Mouse (Mus musculus): ENCODE data around the gene Rpia.
"Not testable (repeated sequence)": the region's sequence is repeated elsewhere in the genome, so short reads cannot be mapped to it uniquely, and the experiment has no call there.

Gene Rpia

DNA sequence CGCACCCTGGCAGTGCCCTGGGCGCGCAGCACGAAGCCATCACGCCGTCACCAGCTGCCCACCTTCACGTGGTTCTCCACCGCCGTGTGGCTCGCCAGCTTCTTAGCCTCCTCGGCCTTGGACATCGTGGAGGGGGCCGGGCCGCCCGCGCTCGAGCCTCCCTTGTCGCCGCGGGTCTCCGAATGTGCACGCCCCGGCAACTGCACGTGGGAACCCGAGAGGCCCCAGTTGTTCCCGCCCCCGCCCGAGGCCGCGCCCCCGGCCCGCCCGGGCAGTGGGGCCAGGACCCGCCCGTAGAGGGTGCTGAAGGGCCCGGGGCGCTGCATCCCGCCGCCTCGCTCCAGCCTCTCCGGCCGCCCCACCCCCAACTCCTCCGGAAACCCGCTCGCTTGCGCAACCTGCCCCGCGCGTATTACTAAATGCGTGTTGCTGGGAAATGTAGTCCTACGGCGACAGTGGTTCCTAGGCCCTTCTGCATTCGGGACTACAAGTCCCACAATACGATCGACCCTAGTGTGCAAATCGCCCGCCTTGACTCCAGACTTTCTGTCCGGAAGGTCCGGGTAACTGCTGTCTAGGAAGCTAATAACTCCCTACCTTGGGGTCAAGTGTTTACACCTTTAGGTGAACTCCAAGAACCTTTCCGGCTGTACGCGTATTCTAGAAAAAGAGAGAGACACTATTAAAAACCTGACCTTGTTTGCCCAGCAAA, at the start of gene Rpia:
Gene Rpia (minus strand): TSS at position 409 of the 712 bp plus-strand sequence.
- peak; percentile 97 to 98 for DNase-seq (ENCODE audit: low spot score in 2 of 2)

DNA sequence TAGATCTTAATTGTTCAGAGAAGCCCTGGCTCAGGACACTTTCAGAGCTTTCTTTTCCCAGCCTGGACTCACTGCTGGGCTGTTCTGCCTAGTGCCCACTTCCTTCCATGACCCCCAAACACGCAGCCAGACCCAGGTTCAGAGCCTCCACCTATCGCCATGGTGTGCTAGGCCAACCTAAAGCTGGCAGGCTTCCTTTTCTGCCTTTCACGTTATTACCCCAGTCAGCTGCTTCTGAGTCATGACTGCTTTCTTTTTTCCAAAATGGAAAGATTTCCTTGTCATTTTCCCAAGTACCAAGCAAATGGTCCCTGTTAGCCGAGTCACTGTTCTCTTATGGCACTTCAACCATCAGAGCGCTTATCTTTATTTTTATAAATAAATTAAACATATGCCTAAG, 48.2 kb upstream of the Rpia start:
- DNase-seq (ENCODE audit: low spot score in 2 of 2), result no peak

DNA sequence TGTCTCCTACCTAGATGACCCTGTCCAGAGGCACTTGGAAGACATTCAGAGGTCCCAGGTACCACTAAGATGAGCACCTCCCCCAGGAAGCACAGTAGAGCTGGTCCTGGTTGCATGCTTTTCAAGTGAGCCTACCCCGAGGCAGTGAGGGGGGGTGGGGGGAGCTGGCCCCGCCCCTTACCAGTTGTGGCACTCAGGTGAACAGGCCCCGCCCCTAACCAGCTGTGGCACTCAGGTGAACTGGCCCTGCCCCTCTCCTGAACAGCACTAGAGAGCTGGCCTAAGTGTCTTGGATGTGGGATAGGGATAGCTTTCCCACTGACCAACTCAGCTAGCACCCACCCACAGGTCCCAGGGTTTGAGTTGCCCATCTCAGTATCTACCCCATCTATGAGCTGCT, 46.5 kb upstream of the Rpia start:
- DNase-seq (ENCODE audit: low spot score in 2 of 2), result no peak

DNA sequence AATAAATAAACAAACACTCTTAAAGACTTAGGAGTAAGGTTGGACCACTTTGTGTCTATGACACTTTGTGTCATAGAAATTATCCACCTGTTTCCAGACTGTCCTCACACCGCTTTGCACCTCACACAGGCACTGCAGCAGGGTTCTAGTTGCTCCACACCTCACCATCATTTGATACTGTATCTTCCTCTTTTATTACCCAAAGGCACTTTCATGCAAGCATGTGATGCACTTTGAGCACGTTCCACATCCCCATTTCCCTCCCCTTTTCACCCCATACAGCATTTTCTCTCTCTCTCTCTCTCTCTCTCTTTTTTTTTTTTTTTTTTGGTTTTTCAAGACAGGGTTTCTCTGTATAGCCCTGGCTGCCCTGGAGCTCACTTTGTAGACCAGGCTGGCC, 45.3 kb upstream of the Rpia start:
- DNase-seq (ENCODE audit: low spot score in 2 of 2), result no peak

DNA sequence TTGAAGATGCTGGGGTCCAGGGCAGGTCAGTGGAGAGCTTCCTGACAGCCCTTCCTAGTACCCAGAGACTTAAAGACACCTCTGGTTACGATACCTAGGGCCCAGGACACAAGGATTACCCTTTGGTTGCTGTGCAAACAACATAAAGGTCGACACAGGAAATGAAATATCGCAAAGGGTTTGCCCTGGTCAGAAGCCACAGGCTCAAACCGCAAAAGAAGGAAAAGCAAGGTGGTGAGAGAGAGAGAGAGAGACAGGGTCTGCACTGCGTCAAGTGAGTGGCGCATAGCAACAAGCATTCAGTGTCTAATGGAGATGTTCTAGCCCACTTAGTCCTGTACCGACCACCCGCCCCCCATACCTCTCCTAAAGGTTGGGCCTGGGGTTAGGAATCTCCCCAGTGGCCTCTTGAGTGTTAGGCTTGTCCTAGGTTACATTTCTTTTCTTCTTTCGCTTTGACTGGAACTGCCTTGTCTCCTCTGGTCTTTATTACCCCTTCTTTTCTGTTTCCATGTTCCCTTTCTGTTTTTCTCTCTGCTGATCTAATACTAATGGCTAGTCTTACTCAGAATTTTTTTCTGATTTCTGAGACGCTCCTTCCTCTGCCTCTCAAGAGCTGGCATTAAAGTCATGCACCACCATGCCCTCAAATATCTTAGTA, 39.3 kb upstream of the Rpia start:
- DNase-seq (ENCODE audit: low spot score in 2 of 2), result no peak

DNA sequence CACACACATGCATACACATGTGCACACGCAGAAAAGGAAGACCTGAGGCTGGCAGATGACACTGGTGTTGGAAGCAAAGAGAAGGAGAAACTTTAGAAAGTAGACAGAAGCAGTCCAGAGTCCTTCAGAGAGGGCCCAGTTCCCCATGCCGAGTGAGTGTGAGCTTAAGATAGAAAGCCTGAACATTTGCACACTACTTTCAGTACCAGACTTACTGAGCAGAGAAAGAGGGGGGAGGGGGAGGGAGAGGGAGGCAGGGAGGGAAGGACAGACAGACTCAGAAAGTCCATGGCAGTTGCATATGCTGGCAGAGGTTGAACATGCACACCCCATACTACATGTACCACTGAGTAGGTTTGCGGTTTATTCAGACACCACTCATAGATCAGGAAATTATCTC, 38.5 kb upstream of the Rpia start:
- no peak for DNase-seq (ENCODE audit: low spot score in 2 of 2)

DNA sequence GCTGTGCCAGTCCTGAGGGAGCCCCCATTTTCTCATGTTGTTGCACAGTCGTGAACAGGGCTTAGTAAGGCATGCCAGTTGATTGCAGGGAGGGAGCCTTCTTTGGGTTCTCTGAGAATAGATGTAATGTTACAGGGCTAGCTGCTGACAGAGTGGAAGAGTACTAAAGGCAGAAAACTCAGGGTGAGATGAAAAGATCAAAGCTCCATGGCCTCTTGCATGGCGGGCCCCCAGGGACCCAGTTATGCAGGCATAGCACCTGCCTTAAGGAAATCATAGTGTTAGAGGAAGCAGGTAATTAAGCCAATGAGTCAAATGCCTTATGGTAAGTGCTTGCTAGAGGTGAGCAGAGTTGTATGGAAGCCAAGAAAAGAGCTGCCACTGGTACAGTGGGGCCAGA, 37.4 kb upstream of the Rpia start:
- DNase-seq (ENCODE audit: low spot score in 2 of 2), result no peak

DNA sequence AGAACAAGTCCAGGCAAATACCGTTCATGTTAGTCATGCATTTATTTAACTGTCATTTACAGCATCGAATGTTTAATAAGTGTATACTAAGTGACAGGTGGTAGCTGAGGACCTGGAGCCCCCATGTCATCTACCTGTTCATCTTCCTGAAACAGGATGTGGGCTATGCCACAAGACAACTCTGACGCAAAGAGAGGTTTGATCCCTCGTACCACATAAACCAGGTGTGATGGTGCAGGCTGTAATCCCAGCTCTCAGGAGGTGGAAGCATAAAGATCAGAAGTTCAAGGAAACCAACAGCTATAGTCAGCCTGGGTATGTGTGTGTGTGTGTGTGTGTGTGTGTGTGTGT, 32.9 kb upstream of the Rpia start:
- DNase-seq (ENCODE audit: low spot score in 2 of 2), result no peak

DNA sequence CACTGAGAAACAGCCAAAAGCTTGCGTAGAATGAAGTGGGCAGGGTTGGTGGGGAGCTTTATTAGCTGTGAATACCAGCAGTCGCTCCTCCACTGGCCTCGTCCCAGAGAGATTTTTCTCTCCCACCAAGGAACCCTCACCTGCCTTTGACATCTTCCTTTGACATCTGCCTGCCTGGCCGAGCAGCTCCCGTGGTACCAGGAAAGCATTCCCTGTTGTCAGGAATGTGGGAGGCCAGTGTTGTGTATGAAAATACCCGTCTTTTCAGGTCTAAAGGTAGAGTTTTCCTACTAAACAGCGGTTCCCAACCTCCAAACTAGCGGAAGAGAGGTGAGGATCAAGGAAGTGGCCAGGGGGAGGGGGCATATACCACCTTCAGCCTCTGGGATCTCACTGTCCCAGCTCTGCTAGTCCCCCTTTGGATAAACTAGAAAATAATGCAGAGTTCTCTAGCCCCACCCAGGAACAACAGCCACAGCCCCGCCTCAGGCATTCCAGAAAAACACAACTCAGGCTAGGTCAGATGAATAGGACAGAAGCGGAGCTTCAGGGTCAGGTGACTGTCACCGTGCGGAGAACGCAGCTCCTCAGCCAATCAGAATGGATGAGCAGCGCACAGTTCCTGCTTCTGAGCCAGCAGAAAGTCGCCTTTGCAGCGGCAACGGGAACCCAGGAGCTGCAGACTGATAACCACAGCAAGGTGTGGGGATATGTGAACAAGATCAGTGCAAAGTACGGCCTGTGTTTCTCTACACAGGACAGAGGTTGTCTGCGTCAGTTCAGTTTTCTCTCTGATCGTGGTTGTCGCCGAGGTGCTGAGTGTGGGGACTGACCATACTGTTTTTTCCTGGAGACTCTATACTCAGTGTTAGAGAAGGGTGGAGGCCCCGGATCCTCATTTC, 32.3 kb upstream of the Rpia start:
- DNase-seq (ENCODE audit: low spot score in 2 of 2), result peak; percentile 76 to 80

DNA sequence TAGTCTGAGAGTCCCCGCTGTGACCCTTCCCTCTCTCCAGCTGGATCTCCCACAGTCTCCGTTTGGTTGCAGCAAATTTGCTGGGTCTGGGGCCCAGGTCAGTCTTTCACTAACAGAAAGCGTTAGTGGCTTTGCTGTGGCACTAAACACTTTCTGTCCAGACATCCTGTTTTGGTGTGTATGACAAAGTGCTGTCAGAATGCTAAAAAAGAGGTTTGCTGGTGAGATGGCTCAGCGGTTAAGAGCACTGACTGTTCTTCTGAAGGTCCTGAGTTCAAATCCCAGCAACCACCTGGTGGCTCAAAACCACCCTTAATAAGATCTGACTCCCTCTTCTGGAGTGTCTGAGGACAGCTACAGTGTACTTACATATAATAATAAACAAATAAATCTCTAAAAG, 31.2 kb upstream of the Rpia start:
- DNase-seq (ENCODE audit: low spot score in 2 of 2), result not testable (repeated sequence)

DNA sequence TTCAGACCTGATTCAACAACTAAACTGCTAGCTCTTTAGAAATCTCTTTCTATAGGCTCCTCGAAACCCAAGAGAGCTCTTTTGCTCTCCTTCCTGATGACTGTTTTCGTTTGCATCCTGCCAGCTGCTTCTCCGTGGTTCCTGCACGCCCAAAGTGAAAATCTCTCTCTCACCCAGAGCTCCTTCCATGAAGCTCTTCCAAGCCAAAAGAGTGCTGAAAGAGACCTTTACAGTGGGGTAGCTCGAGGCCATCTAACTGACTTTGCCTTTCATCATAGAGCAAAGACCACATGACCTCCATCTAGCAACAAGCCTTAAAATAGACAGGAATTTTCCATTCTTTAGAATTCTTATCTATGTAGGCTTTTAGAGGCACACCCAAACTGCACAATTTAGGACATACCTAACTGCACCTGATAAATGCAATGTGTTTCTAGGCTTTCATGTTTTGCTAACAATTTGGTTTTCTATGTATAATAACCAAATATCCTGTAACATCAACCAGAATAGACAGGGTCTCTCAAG, 30.4 kb upstream of the Rpia start:
- DNase-seq (ENCODE audit: low spot score in 2 of 2), result no peak

DNA sequence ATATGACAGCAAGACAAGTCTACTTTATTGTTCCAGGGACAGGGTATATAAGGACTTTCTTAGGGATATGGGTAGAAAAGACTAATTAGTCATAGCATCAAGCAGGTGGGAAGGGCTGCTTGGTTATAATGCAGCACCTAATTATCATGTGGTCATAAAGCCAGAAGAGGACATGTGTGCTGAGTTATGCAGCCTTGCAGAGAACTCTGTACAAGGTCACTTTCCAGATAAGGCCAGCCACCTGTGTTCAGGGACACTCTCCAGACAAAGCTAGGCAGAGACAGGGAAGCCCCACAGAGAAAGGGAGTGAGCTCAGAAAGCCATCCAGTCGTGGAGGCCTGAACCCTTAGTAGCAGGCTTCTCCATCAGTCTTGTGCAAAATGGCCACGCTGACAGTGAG, 29.5 kb upstream of the Rpia start:
- no peak for DNase-seq (ENCODE audit: low spot score in 2 of 2)

DNA sequence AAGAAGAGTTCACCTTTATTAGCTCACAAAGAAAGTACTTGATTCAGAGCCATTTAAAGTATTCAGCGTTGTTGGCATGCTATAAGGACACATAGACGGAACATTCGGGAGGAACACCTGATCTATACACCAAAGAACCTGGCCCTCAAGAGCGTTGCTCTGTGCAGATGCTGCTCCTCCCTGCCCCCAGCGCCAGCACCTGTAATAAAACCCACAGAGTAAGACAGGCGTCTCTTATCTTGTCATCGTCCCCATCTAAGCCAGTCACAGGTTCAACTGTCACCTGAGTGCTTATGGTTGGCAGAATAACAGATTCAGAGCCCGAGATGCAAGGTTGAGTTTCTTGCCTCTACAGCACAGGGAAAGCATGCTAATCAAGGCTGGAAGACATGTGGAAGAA, 23.4 kb upstream of the Rpia start:
- DNase-seq (ENCODE audit: low spot score in 2 of 2), result no peak

DNA sequence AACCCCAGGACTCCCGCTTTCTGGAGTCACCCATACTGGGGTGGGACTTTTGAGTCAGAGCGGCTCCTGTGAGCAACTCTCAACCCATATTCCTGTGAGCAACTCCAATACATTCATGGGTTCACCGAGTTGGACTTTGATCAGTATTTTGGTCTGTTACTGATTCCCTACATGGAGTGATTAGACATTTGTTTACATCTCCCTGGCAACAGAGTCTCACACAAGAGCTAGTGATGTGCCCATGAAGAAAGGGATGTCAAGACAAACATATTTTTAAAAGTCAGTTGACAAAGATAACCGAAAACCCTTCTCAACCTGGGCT, 22.6 kb upstream of the Rpia start:
- DNase-seq (ENCODE audit: low spot score in 2 of 2), result no peak

DNA sequence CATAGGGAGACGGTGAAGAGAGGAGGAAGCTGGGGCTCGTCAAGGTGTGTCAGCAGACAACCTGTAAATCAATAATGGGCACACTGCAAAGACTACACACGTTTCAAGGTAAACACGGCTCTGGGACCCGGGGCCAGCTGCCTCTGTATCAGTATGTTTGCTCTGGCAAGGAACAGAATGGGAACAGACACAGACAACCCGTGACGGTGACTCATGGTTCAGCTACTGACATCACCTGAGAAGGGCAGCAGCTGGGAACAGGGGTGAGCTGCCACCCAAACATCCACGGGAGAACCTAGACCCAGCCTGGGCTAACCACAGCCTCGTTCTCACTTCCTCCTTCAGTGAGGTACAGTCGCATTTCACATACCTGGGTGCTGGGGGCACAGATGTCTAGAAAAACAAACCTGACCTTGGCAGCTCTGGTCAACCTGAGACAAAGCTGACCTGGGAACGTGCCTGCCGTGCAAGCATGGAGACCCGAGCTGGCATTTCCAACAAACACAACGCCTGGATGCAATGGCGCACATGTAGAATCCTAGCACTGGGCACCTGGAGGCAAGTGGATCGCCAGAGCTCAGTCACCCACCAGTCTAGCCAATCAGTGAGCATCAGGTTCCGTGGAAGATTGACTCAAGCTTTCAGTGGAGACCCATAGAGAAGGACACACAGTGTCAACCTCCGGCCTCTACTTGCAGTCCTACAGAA, 22.0 kb upstream of the Rpia start:
- DNase-seq (ENCODE audit: low spot score in 2 of 2), result no peak

DNA sequence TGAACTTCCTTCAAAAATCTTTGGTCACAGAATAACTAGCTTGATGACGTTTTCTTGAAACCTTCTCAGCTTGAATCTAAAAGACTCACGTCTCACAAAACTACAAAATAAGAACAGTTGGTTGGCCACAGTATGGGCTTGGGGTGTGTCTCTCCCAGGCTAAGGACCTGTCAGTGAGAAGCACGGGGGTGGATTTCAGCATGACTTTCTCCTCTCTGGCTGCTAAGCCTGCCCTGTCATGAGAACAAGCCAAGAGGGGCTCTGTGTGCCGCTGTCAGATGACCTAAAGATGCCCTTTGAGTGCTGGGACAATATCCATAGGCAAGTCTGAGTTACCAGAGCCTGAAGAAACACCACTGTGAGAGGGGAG, 20.5 kb upstream of the Rpia start:
- DNase-seq (ENCODE audit: low spot score in 2 of 2), result no peak

DNA sequence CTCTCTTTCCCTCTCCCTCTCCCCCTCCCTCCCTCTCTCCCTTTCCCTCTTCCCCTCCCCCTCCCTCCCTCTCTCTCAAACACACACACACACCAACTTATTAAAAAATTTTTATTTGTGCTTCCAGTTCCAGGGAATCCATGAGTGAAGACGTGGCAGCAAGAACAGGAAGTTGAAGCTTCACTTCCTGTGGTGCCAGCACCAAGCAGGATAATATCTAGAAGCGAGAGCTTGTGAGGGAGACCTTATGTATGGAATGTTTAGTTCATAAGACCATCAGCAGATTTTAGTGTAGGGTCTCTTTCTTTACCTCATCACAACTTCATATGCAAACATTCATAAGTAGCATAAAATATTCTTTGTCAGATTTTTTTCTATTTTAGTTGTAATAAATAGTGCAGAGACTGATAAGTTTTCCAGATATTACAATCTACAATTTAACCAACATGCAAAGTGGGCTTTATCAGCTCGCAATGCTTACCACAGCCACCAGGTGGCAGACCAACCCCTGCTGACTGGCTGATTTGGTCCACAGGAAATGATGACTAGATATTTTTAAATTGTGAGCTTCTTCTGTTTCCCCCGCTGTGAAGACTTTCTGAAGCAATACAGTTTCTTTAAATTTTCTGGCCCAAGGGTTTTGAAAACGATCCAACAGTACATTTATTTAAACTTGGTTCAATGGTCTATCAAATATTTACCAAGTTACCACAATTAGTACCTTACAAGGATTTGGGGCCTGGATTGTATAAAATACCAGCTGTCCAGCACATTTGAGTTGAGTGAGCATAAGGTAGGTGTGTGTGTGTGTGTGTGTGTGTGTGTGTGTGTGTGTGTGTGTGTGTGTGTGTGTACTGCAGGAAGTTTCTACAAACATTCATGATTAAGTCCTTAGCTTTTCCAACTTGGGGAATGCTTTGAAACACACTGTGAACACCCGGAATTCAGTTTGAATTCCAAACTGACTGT, 19.8 kb upstream of the Rpia start:
- DNase-seq (ENCODE audit: low spot score in 2 of 2), result peak; percentile 90

DNA sequence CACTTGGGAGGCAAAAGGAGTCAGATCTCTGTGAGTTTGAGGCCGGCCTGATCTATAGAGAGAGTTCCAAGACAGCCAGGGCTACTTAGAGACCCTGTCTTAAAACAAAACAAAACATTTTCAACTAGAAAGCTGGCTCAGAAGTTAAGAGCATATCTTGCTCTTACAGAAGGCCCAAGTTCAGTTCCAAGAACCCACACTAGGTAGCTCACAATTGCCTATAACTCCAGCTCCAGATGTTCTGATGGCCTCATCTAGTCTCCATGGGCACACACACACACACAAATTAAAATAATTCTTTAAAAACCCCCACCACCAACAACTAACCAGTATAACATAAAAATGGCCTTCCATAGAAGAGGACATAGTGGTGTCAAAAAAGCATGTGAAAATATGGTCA, 18.5 kb upstream of the Rpia start:
- DNase-seq (ENCODE audit: low spot score in 2 of 2), result no peak

DNA sequence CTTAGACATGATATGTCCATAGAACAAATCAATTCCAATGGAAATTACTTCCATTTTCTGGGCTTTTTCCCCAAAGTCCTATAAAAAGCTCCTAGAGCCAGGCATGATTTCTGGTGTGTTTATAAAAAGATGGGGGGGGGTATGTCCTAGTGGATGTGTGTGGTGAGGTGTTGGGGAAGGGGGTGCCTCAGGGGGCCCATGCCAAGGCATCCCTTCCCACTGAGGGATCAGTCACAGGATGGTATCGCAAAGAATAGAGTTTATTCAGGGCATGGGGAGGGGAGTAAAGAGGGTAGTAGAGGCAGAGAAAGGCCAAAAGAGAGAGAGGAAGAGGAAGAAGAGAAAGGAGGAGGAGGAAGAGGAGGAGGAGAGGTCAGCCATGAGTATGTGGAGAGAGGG, 14.5 kb upstream of the Rpia start:
- no peak for DNase-seq (ENCODE audit: low spot score in 2 of 2)

DNA sequence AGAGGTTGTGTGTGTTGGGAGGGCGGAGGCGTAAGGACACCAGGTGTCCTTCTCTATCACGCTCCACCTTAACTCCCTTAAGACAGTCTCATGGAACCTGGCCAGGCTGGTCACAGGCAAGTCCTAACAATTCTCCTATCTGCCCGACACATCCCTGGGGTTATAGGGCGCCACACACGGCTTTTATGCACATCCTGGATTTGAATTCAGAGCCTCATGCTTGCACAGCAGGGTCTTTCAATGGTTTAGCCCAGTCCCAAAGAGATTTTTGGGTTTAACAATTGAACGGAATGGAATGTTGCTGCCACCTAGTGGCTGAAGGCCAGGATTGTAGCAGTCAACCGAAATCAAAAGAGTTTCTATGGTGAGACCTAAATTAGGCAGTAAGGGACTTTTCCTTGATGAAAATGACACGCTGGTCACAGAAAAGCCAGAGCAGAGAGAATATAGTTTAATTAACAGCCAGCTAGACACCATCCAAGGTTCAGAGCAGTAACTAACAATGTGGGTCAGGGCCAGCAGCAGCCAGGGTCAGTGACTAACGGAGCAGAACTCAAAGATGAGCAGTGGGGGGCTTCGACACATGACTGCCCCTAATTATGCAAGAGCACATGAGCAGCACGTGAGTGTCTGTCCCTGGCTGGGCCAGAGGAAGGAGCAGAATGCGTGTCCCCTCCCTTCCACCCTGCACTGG, 13.9 kb upstream of the Rpia start:
- DNase-seq (ENCODE audit: low spot score in 2 of 2), result peak; percentile 74 to 78
